Mouse (Mus musculus) ES-Bruce4 (cell line): ENCODE data around the gene Rfk. TPM values are rescaled to one million over a fixed set of nuclear protein-coding genes. Genes with fewer than 3 reads are reported as not detected.

Experiments used
- H3K27ac ChIP-seq: 2 replicates; pipeline ENCODE4 v1.5.1; 2012; ENCODE audit warnings: low read length, inconsistent platforms; ENCODE audit not compliant: insufficient read depth
- H3K27me3 ChIP-seq: 2 replicates; pipeline ENCODE4 v1.6.1; 2012; ENCODE audit warnings: mild to moderate bottlenecking, low read length, inconsistent platforms; ENCODE audit not compliant: control insufficient read depth, poor library complexity, insufficient read depth, severe bottlenecking
- H3K36me3 ChIP-seq: 2 replicates; pipeline ENCODE4 v1.6.1; 2012; ENCODE audit warnings: inconsistent platforms, mild to moderate bottlenecking, low read length, moderate library complexity; ENCODE audit not compliant: control insufficient read depth, poor library complexity, insufficient read depth, severe bottlenecking
- H3K4me1 ChIP-seq: one replicate; pipeline ENCODE4 v1.8.1; 2011; ENCODE audit warnings: low read length; ENCODE audit not compliant: control insufficient read depth, insufficient read depth
- H3K4me3 ChIP-seq: 2 replicates; pipeline ENCODE4 v1.5.1; 2011; ENCODE audit warnings: low read depth, mild to moderate bottlenecking, low read length
- H3K9ac ChIP-seq: 2 replicates; pipeline ENCODE4 v1.6.1; 2012; ENCODE audit warnings: low read depth, mild to moderate bottlenecking, inconsistent platforms; ENCODE audit not compliant: poor library complexity, severe bottlenecking
- H3K9me3 ChIP-seq: replicated peaks from 2 replicates; pipeline ENCODE4 v1.6.1; 2012; ENCODE audit warnings: mild to moderate bottlenecking, low read length, inconsistent platforms; ENCODE audit not compliant: control insufficient read depth, poor library complexity, insufficient read depth, severe bottlenecking
- CTCF ChIP-seq: IDR thresholded peaks from one replicate; pipeline ENCODE4 v1.8.1; 2011; ENCODE audit warnings: low read depth, low read length
- EP300 ChIP-seq: IDR thresholded peaks from 2 replicates; pipeline ENCODE4 v1.6.1; 2011; ENCODE audit warnings: low read depth, low read length; ENCODE audit not compliant: insufficient read depth
- POLR2A ChIP-seq: IDR thresholded peaks from one replicate; pipeline ENCODE4 v1.8.1; 2011; ENCODE audit warnings: low read length; ENCODE audit not compliant: insufficient read depth
- polyA plus RNA-seq: library from polyadenylated mRNA; stranded (reverse); fragments of >200 nt; gene quantifications from 2 replicates; pipeline ENCODE4 v1.2.4, GENCODE M21; 2011; ENCODE audit warnings: low read depth; ENCODE audit not compliant: missing spikeins, insufficient read depth, insufficient read length

Rfk gene
- polyA plus RNA-seq, 1 experiment, result 52.9 TPM

DNA sequence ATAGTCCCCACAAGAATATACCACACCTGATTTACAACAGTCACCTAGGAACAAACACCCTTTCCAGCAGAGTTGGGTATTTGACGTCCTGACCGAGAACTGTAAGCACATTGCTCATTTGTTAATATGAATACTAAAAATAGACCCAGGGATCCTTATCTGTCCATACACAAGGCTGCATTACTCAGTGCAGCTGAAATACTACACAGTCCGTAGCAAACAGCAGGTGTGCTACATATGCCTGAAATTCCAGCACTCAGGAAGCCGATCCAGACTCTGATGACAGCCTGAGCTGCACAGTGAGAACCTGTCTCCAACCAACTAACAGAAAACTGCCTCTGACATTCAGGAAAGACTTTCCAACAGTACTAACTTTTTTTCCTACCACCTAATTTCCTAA lies 39.0 kb upstream of the Rfk start:
- Histone ChIP-seq H3K36me3 (no peaks in the 10 kb centered on the region), H3K9me3 (no peaks in the 10 kb centered on the region), H3K27me3 (no peaks in the 10 kb centered on the region), H3K4me3 (no peak overlapping the region), H3K27ac (no peak overlapping the region), H3K4me1 (no peaks in the 10 kb centered on the region), H3K9ac (no peak overlapping the region)
- TF ChIP-seq CTCF (no peak), EP300 (no peak), POLR2A (no peak)

- H3K4me3 ChIP-seq, result no peak overlapping the region
- no peaks in the 10 kb centered on the region for H3K9me3 ChIP-seq
- no peak overlapping the region for H3K27ac ChIP-seq
- no peak overlapping the region for H3K9ac ChIP-seq
- no peaks in the 10 kb centered on the region for H3K27me3 ChIP-seq
- no peaks in the 10 kb centered on the region for H3K36me3 ChIP-seq
- TF ChIP-seq CTCF, result no peak
- TF ChIP-seq POLR2A, result no peak
- TF ChIP-seq EP300, result no peak
- H3K4me1 ChIP-seq, result no peaks in the 10 kb centered on the region
Observed at GRCm38 (mm10) chr19:17355361-17355760, 38.5 kb upstream of the Rfk start.

DNA sequence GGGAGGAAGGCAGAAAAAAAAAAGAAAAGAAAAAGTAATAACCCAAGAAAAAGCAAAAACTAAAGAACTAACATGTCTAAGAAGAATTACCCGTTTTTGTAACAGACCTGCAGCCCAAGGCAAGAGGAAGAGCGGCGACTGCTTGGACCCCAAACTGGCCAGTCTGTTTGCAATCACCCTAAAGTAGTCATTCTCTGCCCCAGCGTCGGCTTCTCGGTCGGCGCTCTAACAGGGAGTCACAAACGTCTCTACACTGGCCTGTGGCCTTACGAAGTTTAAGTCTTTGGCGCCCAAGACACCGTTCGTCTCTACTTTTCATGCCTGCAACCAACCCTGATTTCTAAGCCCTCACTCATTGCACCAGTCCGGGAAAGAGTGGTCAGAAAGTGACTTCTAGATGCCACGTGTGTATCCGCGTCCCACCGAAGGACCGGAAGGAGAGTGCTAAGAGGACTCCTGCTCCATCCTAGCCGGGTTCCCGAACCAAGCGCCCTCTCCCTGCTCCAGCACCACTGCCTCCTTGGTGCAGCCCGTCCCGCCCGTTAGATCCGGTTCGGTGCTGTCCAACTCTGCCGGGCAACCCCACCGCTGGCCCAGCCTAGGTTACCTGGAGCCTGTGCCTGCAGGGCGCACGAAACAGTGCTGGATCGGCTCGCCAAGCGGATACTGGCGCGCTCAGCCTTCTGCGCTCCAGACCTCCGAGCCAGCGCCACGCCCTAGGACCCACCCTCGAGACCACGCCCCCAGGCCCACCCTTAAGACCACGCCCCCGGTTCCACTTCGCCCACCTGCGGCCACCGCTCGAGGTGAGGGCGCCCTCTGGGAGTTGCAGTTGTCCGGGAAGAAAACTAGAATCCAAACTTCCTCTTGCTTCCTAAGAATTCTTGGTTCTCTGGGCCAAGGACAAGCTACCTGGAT lies 37.6 kb upstream of the Rfk start:
- peak overlapping the region; percentile 43 for H3K9ac ChIP-seq
- H3K27me3 ChIP-seq, result no peaks in the 10 kb centered on the region
- no peaks in the 10 kb centered on the region for H3K4me1 ChIP-seq
- H3K36me3 ChIP-seq, result no peaks in the 10 kb centered on the region
- peak overlapping the region; percentile 95 for H3K4me3 ChIP-seq
- TF ChIP-seq POLR2A, result peak; percentile 74
- TF ChIP-seq EP300, result peak; percentile 31; the same call in 1 of the 2 replicates
- TF ChIP-seq CTCF, result peak; percentile 43
- H3K27ac ChIP-seq, result no peak overlapping the region
- no peaks in the 10 kb centered on the region for H3K9me3 ChIP-seq

GRCm38 (mm10) chr19:17356932-17357331 lies 36.9 kb upstream of the Rfk start:
- Histone ChIP-seq H3K27ac (no peak overlapping the region), H3K27me3 (no peaks in the 10 kb centered on the region), H3K9me3 (no peaks in the 10 kb centered on the region), H3K36me3 (no peaks in the 10 kb centered on the region), H3K4me3 (no peak overlapping the region), H3K9ac (no peak overlapping the region), H3K4me1 (no peaks in the 10 kb centered on the region)
- TF ChIP-seq EP300 (no peak), POLR2A (no peak), CTCF (no peak)

DNA sequence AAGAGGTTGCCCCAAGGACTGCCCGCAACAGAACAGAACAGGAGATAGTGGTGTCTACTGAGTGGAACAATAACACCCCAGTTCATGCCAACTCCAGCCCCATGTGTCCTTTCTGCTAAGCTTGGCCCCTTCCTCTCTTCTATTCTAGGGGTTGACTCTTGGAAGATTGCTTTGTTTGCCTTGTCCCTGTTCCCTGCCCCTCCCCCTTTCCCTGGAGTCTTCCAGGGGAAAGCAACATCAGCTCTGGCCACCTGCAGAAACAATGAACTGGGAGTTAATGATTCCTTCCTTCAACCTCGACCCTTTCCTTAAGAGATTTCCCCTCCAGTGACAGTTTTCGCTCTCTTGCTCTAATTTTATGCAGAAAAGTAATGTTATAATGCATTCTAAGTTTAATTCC lies 36.5 kb upstream of the Rfk start:
- no peak overlapping the region for H3K4me3 ChIP-seq
- no peaks in the 10 kb centered on the region for H3K9me3 ChIP-seq
- no peaks in the 10 kb centered on the region for H3K27me3 ChIP-seq
- TF ChIP-seq CTCF, result no peak
- no peak overlapping the region for H3K27ac ChIP-seq
- no peaks in the 10 kb centered on the region for H3K4me1 ChIP-seq
- H3K36me3 ChIP-seq, result no peaks in the 10 kb centered on the region
- H3K9ac ChIP-seq, result no peak overlapping the region

GRCm38 (mm10) chr19:17359315-17359890 lies 34.4 kb upstream of the Rfk start:
- Histone ChIP-seq H3K4me1 (no peaks in the 10 kb centered on the region), H3K36me3 (no peaks in the 10 kb centered on the region), H3K9ac (no peak overlapping the region), H3K9me3 (no peaks in the 10 kb centered on the region), H3K27me3 (no peaks in the 10 kb centered on the region), H3K27ac (no peak overlapping the region), H3K4me3 (no peak overlapping the region)
- TF ChIP-seq POLR2A, result no peak
- TF ChIP-seq EP300, result no peak
- TF ChIP-seq CTCF, result no peak
